Mouse (Mus musculus): ENCODE results near the gene Neu1. TPM values are rescaled to one million over a fixed set of nuclear protein-coding genes. Genes with fewer than 3 reads are reported as not detected.

Gene Neu1
- total and polyA plus RNA-seq, 3 experiments = 31.2 to 32.0 (median 31.9) TPM

- dilution Hi-C loops (cut with MboI; ENCODE audit: extremely low pct_ligation_motif_present, extremely low pct_unique_long_range_greater_than_20kb, low sequenced_read_pairs) (no loop called here), in situ Hi-C loops (cut with MboI; ENCODE audit: low pct_ligation_motif_present, low pct_unique_long_range_greater_than_20kb, low sequenced_read_pairs) (no loop called here)
- Histone ChIP-seq H3K4me3 (replicated peaks in 1 of 3; ENCODE audit: low read depth in 2 of 3, low read length in 2 of 3, poor library complexity in 1 of 3) (peak overlapping the region; percentile 91 to 93 (median 92)), H3K9ac (ENCODE audit: insufficient read depth, low read depth) (peak overlapping the region; percentile 94), H3K4me1 (ENCODE audit: control insufficient read depth in 1 of 2, insufficient read depth in 2 of 2) (peaks cover 7 to 29% of the 10 kb centered on the region in 2 experiments), H3K36me3 (replicated peaks in 1 of 2; ENCODE audit: control insufficient read depth in 1 of 2, insufficient read depth in 1 of 2, low read length in 1 of 2) (peaks cover 17 to 40% of the 10 kb centered on the region in 2 experiments), H3K27me3 (replicated peaks) (no peaks in the 10 kb centered on the region), H3K9me3 (replicated peaks; ENCODE audit: low read length) (peaks cover 5% of the 10 kb centered on the region), H3K27ac (ENCODE audit: insufficient read depth, low read depth) (peak overlapping the region; percentile 89; the same call in 1 of the 2 replicates), H3K79me2 (replicated peaks; ENCODE audit: control insufficient read depth, extremely low read depth, insufficient read depth, poor library complexity, severe bottlenecking) (peaks cover 17% of the 10 kb centered on the region), H3K4me2 (ENCODE audit: insufficient read depth, low read depth, poor library complexity, severe bottlenecking) (peak overlapping the region; percentile 18; the same call in 1 of the 2 replicates)
- DNase-seq (ENCODE audit: extremely low read depth) = no peak
- no peak for TF ChIP-seq ZC3H11A (IDR thresholded peaks at IDR 0.05; ENCODE audit: low read depth, low read length)
- TF ChIP-seq BHLHE40 (IDR thresholded peaks at IDR 0.05; ENCODE audit: low read depth, low read length) = 0 out of 2 replicates have a peak, but pooled peaks have one; percentile 2
Measured at GRCm38 (mm10) chr17:34898706-34899052, 32.4 kb upstream of the Neu1 start.

- Histone ChIP-seq H3K4me3 (replicated peaks in 1 of 3; ENCODE audit: low read depth in 2 of 3, low read length in 2 of 3, poor library complexity in 1 of 3) (peak overlapping the region; percentile 91 to 93 (median 92)), H3K27ac (ENCODE audit: insufficient read depth, low read depth) (peak overlapping the region; percentile 89), H3K79me2 (replicated peaks; ENCODE audit: control insufficient read depth, extremely low read depth, insufficient read depth, poor library complexity, severe bottlenecking) (peaks cover 17% of the 10 kb centered on the region), H3K36me3 (replicated peaks in 1 of 2; ENCODE audit: control insufficient read depth in 1 of 2, insufficient read depth in 1 of 2, low read length in 1 of 2) (peaks cover 18 to 43% of the 10 kb centered on the region in 2 experiments), H3K4me1 (ENCODE audit: control insufficient read depth in 1 of 2, insufficient read depth in 2 of 2) (peaks cover 7 to 26% of the 10 kb centered on the region in 2 experiments), H3K27me3 (replicated peaks) (no peaks in the 10 kb centered on the region), H3K9ac (ENCODE audit: insufficient read depth, low read depth) (peak overlapping the region; percentile 94), H3K4me2 (ENCODE audit: insufficient read depth, low read depth, poor library complexity, severe bottlenecking) (peak overlapping the region; percentile 63; the same call in 1 of the 2 replicates), H3K9me3 (replicated peaks; ENCODE audit: low read length) (peaks cover 5% of the 10 kb centered on the region)
- DNase-seq (ENCODE audit: extremely low read depth) = no peak
- dilution Hi-C loops (cut with MboI; ENCODE audit: extremely low pct_ligation_motif_present, extremely low pct_unique_long_range_greater_than_20kb, low sequenced_read_pairs) = no loop called here
- in situ Hi-C loops (cut with MboI; ENCODE audit: low pct_ligation_motif_present, low pct_unique_long_range_greater_than_20kb, low sequenced_read_pairs) = no loop called here
- TF ChIP-seq MXI1 (IDR thresholded peaks at IDR 0.05; ENCODE audit: low read depth, low read length) = peak; percentile 20; the same call in 1 of the 2 replicates
- no peak for TF ChIP-seq GABPA (IDR thresholded peaks at IDR 0.05; ENCODE audit: insufficient replicate concordance, low read depth, low read length)
- 0 out of 2 replicates have a peak, but pooled peaks have one; percentile 9 for TF ChIP-seq TCF12 (IDR thresholded peaks at IDR 0.05; ENCODE audit: low read depth, low read length)
- TF ChIP-seq MAX (IDR thresholded peaks at IDR 0.05; ENCODE audit: low read length) = no peak
- no peak for TF ChIP-seq ZKSCAN1 (IDR thresholded peaks at IDR 0.05; ENCODE audit: borderline replicate concordance, low read depth, low read length)
- TF ChIP-seq USF1 (IDR thresholded peaks at IDR 0.05; ENCODE audit: low read depth, low read length) = no peak
- TF ChIP-seq NRF1 (IDR thresholded peaks at IDR 0.05; ENCODE audit: low read depth, low read length) = peak; percentile 63; the same call in 1 of the 2 replicates
- TF ChIP-seq ELF1 (IDR thresholded peaks at IDR 0.05; ENCODE audit: low read depth, low read length) = no peak
- TF ChIP-seq POLR2A (IDR thresholded peaks at IDR 0.05; ENCODE audit: low read depth, low read length) = peak; percentile 44
- TF ChIP-seq HCFC1 (IDR thresholded peaks at IDR 0.05; ENCODE audit: low read depth, low read length) = no peak; the same call in 1 of the 2 replicates
- peak; percentile 15; the same call in 1 of the 2 replicates for TF ChIP-seq CHD2 (IDR thresholded peaks at IDR 0.05; ENCODE audit: low read length)
- peak; percentile 78; the same call in 1 of the 2 replicates for TF ChIP-seq UBTF (IDR thresholded peaks at IDR 0.05; ENCODE audit: low read depth, low read length)
Measured at GRCm38 (mm10) chr17:34899053-34899889, 31.8 kb upstream of the Neu1 start.

Measured in CH12.LX (cell line).